Mouse (Mus musculus): ENCODE data around the gene Pmp22.

DNA sequence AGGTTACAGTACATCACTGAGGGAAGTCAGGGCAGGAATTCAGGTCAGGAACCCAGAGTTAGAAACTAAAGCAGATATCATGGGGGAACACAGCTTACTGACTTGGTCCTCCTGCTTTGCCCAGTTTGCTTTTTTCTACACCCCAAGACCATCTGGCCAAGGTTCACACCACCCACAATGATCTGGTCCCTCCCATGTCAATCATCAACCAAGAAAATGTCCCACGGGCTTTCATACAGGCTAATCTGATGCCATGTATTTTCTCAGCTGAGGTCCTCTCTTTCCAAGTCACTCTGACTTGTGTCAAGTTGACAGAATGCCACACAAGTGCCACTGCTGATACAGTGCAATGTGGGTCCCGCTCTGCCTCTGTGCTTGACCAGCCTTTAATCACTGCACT is 24.8 kb upstream of the Pmp22 start:
- no peak for TF ChIP-seq CHD2 (IDR thresholded peaks at IDR 0.05; ENCODE audit: low read depth, low read length)
- TF ChIP-seq HCFC1 (IDR thresholded peaks at IDR 0.05; ENCODE audit: borderline replicate concordance, insufficient read depth, low read length), result no peak

Data from ES-E14 (cell line).